Mouse (Mus musculus): ENCODE data around the gene Adm.

GRCm38 (mm10) chr7:110615151-110615631 is 12.3 kb upstream of the Adm start:
- TF ChIP-seq CTCF (IDR thresholded peaks at IDR 0.05; ENCODE audit: borderline replicate concordance, insufficient read depth, low read depth, low read length) (no peak), POLR2A (IDR thresholded peaks at IDR 0.05; ENCODE audit: borderline replicate concordance, insufficient read depth, low read length) (no peak)
